Mouse (Mus musculus) lung, adult 2 months (tissue): Measurements from ENCODE around the gene Tnfsf10.

Source experiments
- CTCF ChIP-seq: fragments of 200-500 bp; IDR thresholded peaks from 2 replicates; pipeline ENCODE4 v1.5.1; 2011; ENCODE audit warnings: mild to moderate bottlenecking, low read length, control low read depth; ENCODE audit not compliant: insufficient read depth
- POLR2A ChIP-seq: fragments of 200-500 bp; IDR thresholded peaks from 2 replicates; pipeline ENCODE4 v1.6.1; 2011; ENCODE audit warnings: low read depth, mild to moderate bottlenecking, control low read depth, low read length, borderline replicate concordance; ENCODE audit errors: extremely low read depth

GRCm38 (mm10) chr3:27290285-27290684 lies 26.5 kb upstream of the Tnfsf10 start:
- TF ChIP-seq CTCF, result no peak
- TF ChIP-seq POLR2A, result no peak
